Mouse (Mus musculus) urinary bladder, postnatal 4 days (tissue): ENCODE data around the gene Nfib.

Experiments
- DNase-seq, 2 experiments: peaks; one replicate each; pipeline ENCODE4 v3.0.0; 2021 to 2022; ENCODE audit warnings: low spot score in 2 of 2

Nfib gene

GRCm38 (mm10) chr4:82468944-82469343 lies 236.6 kb downstream of the Nfib start:
- DNase-seq = no peak

GRCm38 (mm10) chr4:82466717-82467116 lies 238.8 kb downstream of the Nfib start:
- DNase-seq = peak in 1 of 2 experiments; percentile 27

GRCm38 (mm10) chr4:82466144-82466543 lies 239.4 kb downstream of the Nfib start:
- DNase-seq = no peak

- peak; percentile 64 to 68 for DNase-seq
Observed at GRCm38 (mm10) chr4:82464051-82464632, 241.4 kb downstream of the Nfib start.

GRCm38 (mm10) chr4:82463189-82463715 lies 242.3 kb downstream of the Nfib start:
- peak in 1 of 2 experiments; percentile 7 for DNase-seq

- DNase-seq = no peak
Observed at GRCm38 (mm10) chr4:82461676-82462075, 243.9 kb downstream of the Nfib start.

- no peak for DNase-seq
Observed at GRCm38 (mm10) chr4:82458895-82459294, 246.7 kb downstream of the Nfib start.

GRCm38 (mm10) chr4:82456908-82457307 lies 248.6 kb downstream of the Nfib start:
- no peak for DNase-seq

GRCm38 (mm10) chr4:82456323-82456713 lies 249.2 kb downstream of the Nfib start:
- no peak for DNase-seq

- DNase-seq = no peak
Observed at GRCm38 (mm10) chr4:82455617-82456322, 249.8 kb downstream of the Nfib start.

GRCm38 (mm10) chr4:82454989-82455388 lies 250.6 kb downstream of the Nfib start:
- no peak for DNase-seq

- DNase-seq = no peak
Observed at GRCm38 (mm10) chr4:82453341-82453740, 252.2 kb downstream of the Nfib start.

- DNase-seq = no peak
Observed at GRCm38 (mm10) chr4:82452905-82453304, 252.6 kb downstream of the Nfib start.

GRCm38 (mm10) chr4:82447061-82447671 lies 258.4 kb downstream of the Nfib start:
- peak; percentile 77 to 79 for DNase-seq

- no peak for DNase-seq
Observed at GRCm38 (mm10) chr4:82444078-82444477, 261.5 kb downstream of the Nfib start.

- DNase-seq = no peak
Observed at GRCm38 (mm10) chr4:82443441-82443840, 262.1 kb downstream of the Nfib start.

- no peak for DNase-seq
Observed at GRCm38 (mm10) chr4:82443003-82443402, 262.5 kb downstream of the Nfib start.

- DNase-seq = no peak
Observed at GRCm38 (mm10) chr4:82440606-82441005, 264.9 kb downstream of the Nfib start.

GRCm38 (mm10) chr4:82439813-82440212 lies 265.7 kb downstream of the Nfib start:
- no peak for DNase-seq

- DNase-seq = no peak
Observed at GRCm38 (mm10) chr4:82438631-82439030, 266.9 kb downstream of the Nfib start.

GRCm38 (mm10) chr4:82437533-82438318 lies 267.8 kb downstream of the Nfib start:
- DNase-seq = no peak

GRCm38 (mm10) chr4:82436656-82437055 lies 268.9 kb downstream of the Nfib start:
- DNase-seq = no peak
